Mouse (Mus musculus): ENCODE measurements around the gene Atg4d. TPM values are rescaled to one million over a fixed set of nuclear protein-coding genes. Genes with fewer than 3 reads are reported as not detected.
"Not testable (repeated sequence)": the region's sequence is repeated elsewhere in the genome, so short reads cannot be mapped to it uniquely, and the experiment has no call there.

The Atg4d gene
- polyA plus RNA-seq, 1 experiment: 53.1 TPM

DNA sequence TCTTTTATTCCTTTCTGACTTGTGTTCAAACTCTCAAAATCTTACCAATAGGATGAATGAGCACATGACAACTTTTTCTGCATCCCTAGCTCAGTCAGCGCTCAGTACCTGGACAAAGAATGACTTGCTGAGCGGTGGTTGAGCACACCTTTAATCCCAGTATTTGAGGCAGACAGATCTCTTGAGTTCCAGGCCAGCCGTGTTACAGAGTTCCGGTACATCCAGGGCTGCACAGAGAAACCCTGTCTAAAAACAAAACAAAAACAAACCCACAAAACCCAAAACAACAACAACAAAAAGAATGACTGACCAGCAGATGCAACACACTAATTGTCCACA, 55.2 kb downstream of the Atg4d start:
- Histone ChIP-seq H3K9me3 (no peaks in the 10 kb centered on the region), H3K36me3 (replicated peaks; ENCODE audit: low read length) (peaks cover 12% of the 10 kb centered on the region), H3K27me3 (replicated peaks) (no peaks in the 10 kb centered on the region), H3K4me1 (peaks cover 63% of the 10 kb centered on the region), H3K4me3 (replicated peaks) (peak overlapping the region; percentile 98)
- no peak for TF ChIP-seq GATA1 (IDR thresholded peaks at IDR 0.05; ENCODE audit: borderline replicate concordance, low read length)
- TF ChIP-seq FLI1 (IDR thresholded peaks at IDR 0.05; ENCODE audit: low read length): no peak

DNA sequence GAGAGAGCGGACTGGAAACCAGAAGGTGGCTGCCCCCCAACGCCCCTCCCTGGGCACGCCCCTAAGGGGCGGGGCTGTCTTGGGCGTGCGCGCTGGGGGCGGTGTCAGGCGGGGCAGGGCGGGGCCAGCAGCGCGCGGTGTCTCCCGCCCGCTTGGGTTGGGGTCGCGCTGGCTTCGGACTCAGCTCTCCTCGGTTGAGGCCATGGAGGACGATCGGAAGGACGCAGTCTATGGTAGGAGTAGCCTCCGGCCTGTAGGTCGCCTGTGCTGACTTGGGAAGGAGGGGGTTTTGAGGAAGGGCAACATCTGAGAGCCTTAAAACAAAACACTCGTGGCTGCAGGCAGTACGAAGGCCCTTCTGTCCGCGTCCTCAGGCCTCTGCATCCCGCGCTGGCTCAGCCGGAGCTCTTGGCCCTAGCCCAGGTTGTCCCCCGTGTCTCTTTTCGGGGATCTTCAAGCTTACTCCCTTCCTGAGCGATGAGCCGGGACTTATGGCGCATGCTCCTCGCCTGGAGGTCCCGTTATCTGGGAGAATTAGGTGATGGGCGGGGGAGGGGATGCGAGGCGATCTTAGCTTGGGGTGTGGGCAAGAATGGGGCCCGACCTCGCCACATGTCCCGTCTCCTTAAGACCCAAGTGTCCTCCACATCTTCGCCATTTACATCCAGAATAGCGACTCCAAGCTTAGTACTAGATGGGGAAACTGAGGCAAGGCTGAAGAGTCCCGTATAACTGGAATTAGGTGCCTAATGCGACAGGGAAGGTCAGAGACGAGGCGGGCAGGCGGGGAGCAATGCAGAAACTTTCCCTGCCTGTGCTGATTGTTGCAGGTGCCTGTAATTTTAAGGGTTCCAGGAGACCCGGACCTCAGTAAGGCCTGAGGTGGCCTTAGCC, 55.8 kb downstream of the Atg4d start, which contains the start of gene Slc44a2:
TSS of gene Slc44a2 (plus strand) at position 80 of the 894 bp plus-strand sequence.
- no peak for TF ChIP-seq GATA1 (IDR thresholded peaks at IDR 0.05; ENCODE audit: borderline replicate concordance, low read length)
- no peak for TF ChIP-seq FLI1 (IDR thresholded peaks at IDR 0.05; ENCODE audit: low read length)
- H3K27me3 ChIP-seq (replicated peaks): no peaks in the 10 kb centered on the region
- H3K4me1 ChIP-seq: peaks cover 62% of the 10 kb centered on the region
- peak within 1 kb of the TSS; percentile 98 for H3K4me3 ChIP-seq (replicated peaks)
- H3K9me3 ChIP-seq: no peaks in the 10 kb centered on the region
- H3K36me3 ChIP-seq (replicated peaks; ENCODE audit: low read length): peaks cover 17% of the 10 kb centered on the region

DNA sequence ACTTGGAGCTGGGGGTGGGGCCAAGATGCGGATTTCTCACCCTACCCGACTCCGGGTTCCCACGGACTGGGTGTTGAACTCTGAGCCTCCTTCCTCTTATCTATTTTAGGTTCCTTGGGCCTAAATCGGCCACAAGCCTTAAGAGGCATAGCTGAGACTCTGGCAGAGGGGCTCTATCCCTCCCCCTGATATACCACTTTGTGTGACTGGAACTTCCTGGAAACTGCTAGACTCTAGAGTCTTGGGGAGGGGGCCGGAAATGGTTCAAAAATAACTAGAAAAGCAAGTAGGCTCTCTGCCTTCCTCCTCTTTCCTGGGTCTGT, 56.4 kb downstream of the Atg4d start:
- no peak for TF ChIP-seq GATA1 (IDR thresholded peaks at IDR 0.05; ENCODE audit: borderline replicate concordance, low read length)
- no peak for TF ChIP-seq FLI1 (IDR thresholded peaks at IDR 0.05; ENCODE audit: low read length)
- Histone ChIP-seq H3K4me1 (peaks cover 66% of the 10 kb centered on the region), H3K4me3 (replicated peaks) (peak overlapping the region; percentile 98), H3K36me3 (replicated peaks; ENCODE audit: low read length) (peaks cover 21% of the 10 kb centered on the region), H3K27me3 (replicated peaks) (no peaks in the 10 kb centered on the region), H3K9me3 (no peaks in the 10 kb centered on the region)

DNA sequence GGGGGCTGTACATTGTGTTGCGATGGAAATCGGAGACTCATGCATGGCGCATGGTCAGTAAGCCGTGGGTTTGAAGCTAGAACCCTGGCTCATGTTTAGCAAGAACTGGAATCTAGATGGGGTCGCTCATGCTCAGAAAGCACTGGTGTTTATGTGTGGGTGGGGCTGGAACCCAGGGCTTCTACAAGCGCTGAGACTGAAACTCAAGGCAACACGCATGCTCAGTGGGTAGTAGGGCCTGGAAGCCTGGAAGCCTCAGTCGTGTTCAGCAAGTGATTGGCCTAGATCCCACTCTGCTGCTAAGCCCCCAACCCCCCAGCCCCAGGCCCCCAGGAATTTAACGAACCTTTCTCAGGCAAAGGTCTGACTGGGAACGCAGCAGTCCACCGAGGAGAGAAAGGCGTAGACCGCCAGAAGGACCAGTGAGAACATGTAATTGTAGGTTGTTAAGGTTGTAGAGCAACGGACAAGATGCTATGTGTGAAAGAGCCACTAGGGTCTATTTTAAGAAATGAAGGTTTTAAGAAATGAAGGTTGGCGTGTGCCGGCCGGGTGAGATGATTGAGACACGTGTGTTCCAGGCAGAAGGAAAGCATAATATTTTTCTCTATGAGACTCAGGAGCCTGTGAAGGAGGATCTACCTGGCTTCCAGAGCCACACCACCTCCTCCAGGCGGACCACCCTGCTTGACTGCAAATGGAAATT, 57.3 kb downstream of the Atg4d start:
- Histone ChIP-seq H3K36me3 (replicated peaks; ENCODE audit: low read length) (peaks cover 23% of the 10 kb centered on the region), H3K9me3 (no peaks in the 10 kb centered on the region), H3K4me3 (replicated peaks) (peak overlapping the region; percentile 98), H3K27me3 (replicated peaks) (no peaks in the 10 kb centered on the region), H3K4me1 (peaks cover 66% of the 10 kb centered on the region)
- no peak for TF ChIP-seq FLI1 (IDR thresholded peaks at IDR 0.05; ENCODE audit: low read length)
- TF ChIP-seq GATA1 (IDR thresholded peaks at IDR 0.05; ENCODE audit: borderline replicate concordance, low read length): no peak

DNA sequence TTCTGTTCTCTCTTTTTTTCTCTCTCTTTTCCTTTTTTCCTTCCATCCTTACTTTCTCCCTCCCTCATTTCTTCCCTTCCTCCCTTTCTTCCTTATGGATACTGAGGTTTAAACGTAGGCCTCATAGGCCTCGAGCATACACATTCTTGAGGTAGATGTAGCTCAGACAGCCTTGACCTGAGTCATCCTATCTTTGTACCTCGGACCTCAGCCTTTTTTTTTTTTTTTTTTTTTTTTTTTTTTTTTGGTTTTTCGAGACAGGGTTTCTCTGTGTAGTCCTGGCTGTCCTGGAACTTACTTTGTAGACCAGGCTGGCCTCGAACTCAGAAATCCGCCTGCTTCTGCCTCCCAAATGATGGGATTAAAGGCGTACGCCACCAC, 57.8 kb downstream of the Atg4d start:
- Histone ChIP-seq H3K4me1 (peaks cover 71% of the 10 kb centered on the region), H3K4me3 (replicated peaks) (peak overlapping the region; percentile 98), H3K36me3 (replicated peaks; ENCODE audit: low read length) (peaks cover 26% of the 10 kb centered on the region)

DNA sequence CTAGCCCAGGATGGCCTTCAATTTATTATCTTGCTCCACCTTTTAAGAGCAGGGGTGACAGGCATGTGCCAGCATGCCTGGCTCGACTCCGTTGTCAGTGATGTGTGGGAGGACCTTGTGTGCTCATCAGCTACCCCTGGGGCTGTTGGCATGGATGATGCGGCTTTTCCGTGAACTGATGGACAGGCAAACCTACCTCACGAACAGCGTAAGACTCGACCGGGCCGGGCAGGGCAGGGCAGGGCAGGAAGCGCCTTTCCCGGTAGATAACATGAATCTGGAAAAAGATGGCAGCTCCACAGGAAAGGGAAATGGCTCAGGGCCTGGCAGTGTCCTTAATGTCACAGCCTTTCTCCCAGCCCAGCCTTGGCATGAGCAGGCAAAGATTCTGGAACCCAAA, 59.2 kb downstream of the Atg4d start:
- H3K36me3 ChIP-seq (replicated peaks; ENCODE audit: low read length): peaks cover 33% of the 10 kb centered on the region
- peaks cover 76% of the 10 kb centered on the region for H3K4me1 ChIP-seq
- TF ChIP-seq FLI1 (IDR thresholded peaks at IDR 0.05; ENCODE audit: low read length) (peak; percentile 79), GATA1 (IDR thresholded peaks at IDR 0.05; ENCODE audit: borderline replicate concordance, low read length) (peak; percentile 87)
- H3K4me3 ChIP-seq (replicated peaks): peak overlapping the region; percentile 83
- no peaks in the 10 kb centered on the region for H3K27me3 ChIP-seq (replicated peaks)
- no peaks in the 10 kb centered on the region for H3K9me3 ChIP-seq

More for the DNA sequence above, 57.8 kb downstream of the Atg4d start:
- not testable (repeated sequence) for H3K9me3 ChIP-seq; H3K27me3 ChIP-seq (replicated peaks)

Other genes starting within 250 kb of the Atg4d start
- gene Icam1, start 249.3 kb upstream of the Atg4d start, polyA plus RNA-seq (2012; ENCODE audit: insufficient read depth, low replicate concordance): 8.8 and 10.8 TPM in 2 replicates
- 5.3 and 7.9 TPM in 2 replicates for gene Icam4, start 235.9 kb upstream of the Atg4d start, polyA plus RNA-seq (2012; ENCODE audit: insufficient read depth, low replicate concordance)
- 3.0 and 9.9 TPM in 2 replicates for gene Icam5, start 233.2 kb upstream of the Atg4d start, polyA plus RNA-seq (2012; ENCODE audit: insufficient read depth, low replicate concordance)
- gene Zglp1, start 198.2 kb upstream of the Atg4d start, polyA plus RNA-seq (2012; ENCODE audit: insufficient read depth, low replicate concordance): 3.6 TPM in 1 of 2 replicates, not detected in the other
- gene Gm49373, start 192.2 kb upstream of the Atg4d start, polyA plus RNA-seq (2012; ENCODE audit: insufficient read depth, low replicate concordance): 0.45 TPM in 1 of 2 replicates, not detected in the other
- gene Fdx1l, start 191.7 kb upstream of the Atg4d start, polyA plus RNA-seq (2012; ENCODE audit: insufficient read depth, low replicate concordance): 3.3 and 26.9 TPM in 2 replicates
- 128 and 518 TPM in 2 replicates for gene Gm38431, start 173.3 kb upstream of the Atg4d start, polyA plus RNA-seq (2012; ENCODE audit: insufficient read depth, low replicate concordance)
- 51.7 TPM in 1 of 2 replicates, not detected in the other for gene Raver1, start 173.3 kb upstream of the Atg4d start, polyA plus RNA-seq (2012; ENCODE audit: insufficient read depth, low replicate concordance)
- gene Tyk2, start 134.1 kb upstream of the Atg4d start, polyA plus RNA-seq (2012; ENCODE audit: insufficient read depth, low replicate concordance): 15.5 and 17.9 TPM in 2 replicates
- 62.5 and 150 TPM in 2 replicates for gene Cdc37, start 115.3 kb upstream of the Atg4d start, polyA plus RNA-seq (2012; ENCODE audit: insufficient read depth, low replicate concordance)
- gene Pde4a, start 99.6 kb upstream of the Atg4d start, polyA plus RNA-seq (2012; ENCODE audit: insufficient read depth, low replicate concordance): 8.2 and 26.2 TPM in 2 replicates
- 47.4 and 49.4 TPM in 2 replicates for gene Keap1, start 25.9 kb upstream of the Atg4d start, polyA plus RNA-seq (2012; ENCODE audit: insufficient read depth, low replicate concordance)
- not detected in 2 replicates for gene S1pr5, start 16.9 kb upstream of the Atg4d start, polyA plus RNA-seq (2012; ENCODE audit: insufficient read depth, low replicate concordance)
- 32.6 and 47.4 TPM in 2 replicates for gene Kri1, start 22.7 kb downstream of the Atg4d start, polyA plus RNA-seq (2012; ENCODE audit: insufficient read depth, low replicate concordance)
- 94.7 and 248 TPM in 2 replicates for gene Cdkn2d, start 26.1 kb downstream of the Atg4d start, polyA plus RNA-seq (2012; ENCODE audit: insufficient read depth, low replicate concordance)
- gene Ap1m2, start 47.0 kb downstream of the Atg4d start, polyA plus RNA-seq (2012; ENCODE audit: insufficient read depth, low replicate concordance): not detected in 2 replicates
- gene Slc44a2, start 55.4 kb downstream of the Atg4d start, polyA plus RNA-seq (2012; ENCODE audit: insufficient read depth, low replicate concordance): 46.8 and 61.6 TPM in 2 replicates
- gene Ilf3, start 102.6 kb downstream of the Atg4d start, polyA plus RNA-seq (2012; ENCODE audit: insufficient read depth, low replicate concordance): 55.5 and 62.9 TPM in 2 replicates
- 20.1 and 20.7 TPM in 2 replicates for gene Qtrt1, start 146.5 kb downstream of the Atg4d start, polyA plus RNA-seq (2012; ENCODE audit: insufficient read depth, low replicate concordance)
- gene Dnm2, start 159.6 kb downstream of the Atg4d start, polyA plus RNA-seq (2012; ENCODE audit: insufficient read depth, low replicate concordance): 714 and 929 TPM in 2 replicates
- 6.6 TPM in 1 of 2 replicates, not detected in the other for gene Tmed1, start 245.0 kb downstream of the Atg4d start, polyA plus RNA-seq (2012; ENCODE audit: insufficient read depth, low replicate concordance)